Mouse (Mus musculus): Measurements from ENCODE around the gene Fam155a. TPM values are rescaled to one million over a fixed set of nuclear protein-coding genes. Genes with fewer than 3 reads are reported as not detected.

Fam155a gene
- total and polyA plus RNA-seq, 3 experiments, result not detected

DNA sequence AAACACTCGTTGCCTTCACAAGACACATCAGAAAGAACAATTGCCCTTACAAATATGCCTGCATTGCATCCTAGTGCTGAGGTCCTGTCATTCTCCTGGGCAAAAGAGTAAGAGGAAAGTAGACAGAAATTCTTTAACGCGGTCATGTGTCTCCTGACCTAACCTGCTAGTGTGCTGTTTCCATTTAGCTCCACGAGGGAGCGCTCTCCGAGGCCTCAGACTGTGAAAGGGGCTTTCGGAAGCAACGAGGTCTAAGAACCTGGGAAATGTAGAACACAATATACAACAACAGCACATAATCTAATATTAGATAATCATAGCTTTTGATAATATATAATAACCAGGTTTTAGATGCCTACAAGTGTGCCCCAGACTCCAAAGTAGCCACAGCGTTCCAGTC is 22.4 kb upstream of the Fam155a start:
- TF ChIP-seq CHD1 (IDR thresholded peaks at IDR 0.05; ENCODE audit: low read depth, low read length), result no peak
- no peak for TF ChIP-seq SMC3 (IDR thresholded peaks at IDR 0.05; ENCODE audit: low read depth, low read length)
- TF ChIP-seq ZNF384 (IDR thresholded peaks at IDR 0.05; ENCODE audit: low read depth, low read length), result no peak
- no peak for TF ChIP-seq JUN (IDR thresholded peaks at IDR 0.05; ENCODE audit: insufficient read depth, low read depth, low read length)
- TF ChIP-seq USF1 (IDR thresholded peaks at IDR 0.05; ENCODE audit: low read depth, low read length), result no peak
- no peak for TF ChIP-seq JUND (conservative IDR thresholded peaks at IDR 0.05; ENCODE audit: low read depth, low read length)
- no peak for TF ChIP-seq MYC (IDR thresholded peaks at IDR 0.05; ENCODE audit: low read depth, low read length)
- TF ChIP-seq ELF1 (IDR thresholded peaks at IDR 0.05; ENCODE audit: low read depth, low read length), result no peak
- TF ChIP-seq NRF1 (IDR thresholded peaks at IDR 0.05; ENCODE audit: low read depth, low read length), result no peak
- no peak for TF ChIP-seq BHLHE40 (IDR thresholded peaks at IDR 0.05; ENCODE audit: low read depth, low read length)
- TF ChIP-seq E2F4 (IDR thresholded peaks at IDR 0.05; ENCODE audit: insufficient replicate concordance, low read depth, low read length), result no peak
- no peak for TF ChIP-seq ETS1 (conservative IDR thresholded peaks at IDR 0.05; ENCODE audit: low read depth, low read length)
- TF ChIP-seq CTCF (conservative IDR thresholded peaks at IDR 0.05 in 1 of 2, IDR thresholded peaks at IDR 0.05 in 1 of 2; ENCODE audit: low read depth in 2 of 2, low read length in 2 of 2), result no peak
- no peak for TF ChIP-seq MAX (IDR thresholded peaks at IDR 0.05; ENCODE audit: low read length)
- TF ChIP-seq RCOR1 (conservative IDR thresholded peaks at IDR 0.05; ENCODE audit: low read depth, low read length), result no peak
- TF ChIP-seq MXI1 (IDR thresholded peaks at IDR 0.05; ENCODE audit: low read depth, low read length), result no peak
- TF ChIP-seq PAX5 (IDR thresholded peaks at IDR 0.05; ENCODE audit: low read length), result no peak
- TF ChIP-seq ZKSCAN1 (IDR thresholded peaks at IDR 0.05; ENCODE audit: borderline replicate concordance, low read depth, low read length), result no peak
- Histone ChIP-seq H3K4me1 (ENCODE audit: control insufficient read depth in 1 of 2, insufficient read depth in 2 of 2) (no peaks in the 10 kb centered on the region), H3K36me3 (replicated peaks in 1 of 2; ENCODE audit: control insufficient read depth in 1 of 2, insufficient read depth in 1 of 2, low read length in 1 of 2) (no peaks in the 10 kb centered on the region), H3K9me3 (replicated peaks; ENCODE audit: low read length) (peaks cover 62% of the 10 kb centered on the region), H3K27ac (ENCODE audit: insufficient read depth, low read depth) (no peak overlapping the region), H3K4me2 (ENCODE audit: insufficient read depth, low read depth, poor library complexity, severe bottlenecking) (no peak overlapping the region), H3K9ac (ENCODE audit: insufficient read depth, low read depth) (no peak overlapping the region), H3K79me2 (replicated peaks; ENCODE audit: control insufficient read depth, extremely low read depth, insufficient read depth, poor library complexity, severe bottlenecking) (no peaks in the 10 kb centered on the region), H3K4me3 (replicated peaks in 1 of 3; ENCODE audit: low read depth in 2 of 3, low read length in 2 of 3, poor library complexity in 1 of 3) (no peak overlapping the region), H3K27me3 (replicated peaks) (no peaks in the 10 kb centered on the region)
- no peak for DNase-seq (ENCODE audit: extremely low read depth)
- in situ Hi-C loops (cut with MboI; ENCODE audit: low pct_ligation_motif_present, low pct_unique_long_range_greater_than_20kb, low sequenced_read_pairs), result no loop called here
- dilution Hi-C loops (cut with MboI; ENCODE audit: extremely low pct_ligation_motif_present, extremely low pct_unique_long_range_greater_than_20kb, low sequenced_read_pairs), result no loop called here

GRCm38 (mm10) chr8:9780332-9780731 is 9.4 kb upstream of the Fam155a start:
- Histone ChIP-seq H3K27ac (ENCODE audit: insufficient read depth, low read depth) (no peak overlapping the region), H3K9me3 (replicated peaks; ENCODE audit: low read length) (peaks cover 63% of the 10 kb centered on the region), H3K36me3 (replicated peaks in 1 of 2; ENCODE audit: control insufficient read depth in 1 of 2, insufficient read depth in 1 of 2, low read length in 1 of 2) (no peaks in the 10 kb centered on the region), H3K4me2 (ENCODE audit: insufficient read depth, low read depth, poor library complexity, severe bottlenecking) (no peak overlapping the region), H3K4me3 (replicated peaks in 1 of 3; ENCODE audit: low read depth in 2 of 3, low read length in 2 of 3, poor library complexity in 1 of 3) (no peak overlapping the region), H3K27me3 (replicated peaks) (no peaks in the 10 kb centered on the region), H3K4me1 (ENCODE audit: control insufficient read depth in 1 of 2, insufficient read depth in 2 of 2) (no peaks in the 10 kb centered on the region), H3K9ac (ENCODE audit: insufficient read depth, low read depth) (no peak overlapping the region), H3K79me2 (replicated peaks; ENCODE audit: control insufficient read depth, extremely low read depth, insufficient read depth, poor library complexity, severe bottlenecking) (no peaks in the 10 kb centered on the region)
- dilution Hi-C loops (cut with MboI; ENCODE audit: extremely low pct_ligation_motif_present, extremely low pct_unique_long_range_greater_than_20kb, low sequenced_read_pairs), result no loop called here
- DNase-seq (ENCODE audit: extremely low read depth), result no peak
- no peak for TF ChIP-seq MAX (IDR thresholded peaks at IDR 0.05; ENCODE audit: low read length)
- TF ChIP-seq BHLHE40 (IDR thresholded peaks at IDR 0.05; ENCODE audit: low read depth, low read length), result no peak
- no peak for TF ChIP-seq KAT2A (IDR thresholded peaks at IDR 0.05; ENCODE audit: insufficient replicate concordance, low read length)
- TF ChIP-seq POLR2AphosphoS2 (IDR thresholded peaks at IDR 0.05; ENCODE audit: low read depth, low read length), result no peak
- no peak for TF ChIP-seq RCOR1 (conservative IDR thresholded peaks at IDR 0.05; ENCODE audit: low read depth, low read length)
- TF ChIP-seq USF2 (conservative IDR thresholded peaks at IDR 0.05; ENCODE audit: low read depth, low read length), result no peak
- TF ChIP-seq TBP (conservative IDR thresholded peaks at IDR 0.05; ENCODE audit: low read depth, low read length), result no peak
- no peak for TF ChIP-seq ETS1 (conservative IDR thresholded peaks at IDR 0.05; ENCODE audit: low read depth, low read length)
- TF ChIP-seq MXI1 (IDR thresholded peaks at IDR 0.05; ENCODE audit: low read depth, low read length), result no peak
- TF ChIP-seq CHD1 (IDR thresholded peaks at IDR 0.05; ENCODE audit: low read depth, low read length), result no peak
- no peak for TF ChIP-seq MYC (IDR thresholded peaks at IDR 0.05; ENCODE audit: low read depth, low read length)
- no peak for TF ChIP-seq IRF4 (IDR thresholded peaks at IDR 0.05; ENCODE audit: low read depth, low read length)
- TF ChIP-seq JUN (IDR thresholded peaks at IDR 0.05; ENCODE audit: insufficient read depth, low read depth, low read length), result no peak
- no peak for TF ChIP-seq EP300 (IDR thresholded peaks at IDR 0.05; ENCODE audit: low read length)
- TF ChIP-seq MEF2A (IDR thresholded peaks at IDR 0.05; ENCODE audit: borderline replicate concordance, low read depth, low read length), result no peak
- no peak for TF ChIP-seq JUND (conservative IDR thresholded peaks at IDR 0.05; ENCODE audit: low read depth, low read length)
- no peak for TF ChIP-seq SIN3A (IDR thresholded peaks at IDR 0.05; ENCODE audit: low read length)
- TF ChIP-seq E2F4 (IDR thresholded peaks at IDR 0.05; ENCODE audit: insufficient replicate concordance, low read depth, low read length), result no peak
- no peak for TF ChIP-seq TCF12 (IDR thresholded peaks at IDR 0.05; ENCODE audit: low read depth, low read length)
- in situ Hi-C loops (cut with MboI; ENCODE audit: low pct_ligation_motif_present, low pct_unique_long_range_greater_than_20kb, low sequenced_read_pairs), result no loop called here
